ENCODE assay signal across 14 mouse cellular contexts in genomic region chr9:7835302-7835701, GRCm38 (mm10). TPM values are rescaled to one million over a fixed set of nuclear protein-coding genes. Genes with fewer than 3 reads are reported as not detected.
DNase-seq lines count a peak whose midpoint lies in the region; ATAC-seq and TF ChIP-seq lines count a peak whose summit lies in the region.
"Had no signal": no experiment of that assay in that cellular context is flagged by ENCODE, and none has a peak within 500 bp of the region (broad histone marks: within the 10 kb centered on the region; RNA-seq: fewer than 3 reads in every experiment).

No protein-coding gene starts in this region.

- H3K4me1 ChIP-seq in heart, embryonic 13.5 days: peaks cover 47% of the 10 kb centered on the region
- H3K4me1 ChIP-seq in lung, embryonic 14.5 days (ENCODE audit: insufficient read depth): peaks cover 7% of the 10 kb centered on the region; the same call in 1 of the 2 replicates
- peaks cover 20% of the 10 kb centered on the region for H3K4me1 ChIP-seq in embryonic facial prominence, embryonic 10.5 days
- peaks cover 10% of the 10 kb centered on the region for H3K4me1 ChIP-seq in liver, embryonic 16.5 days (ENCODE audit: control insufficient read depth, low read depth, low read length)

- no peak for TF ChIP-seq CTCF in lung, embryonic 14.5 days (IDR thresholded peaks at IDR 0.05; ENCODE audit: low read depth)

- no peak for ATAC-seq in heart, embryonic 13.5 days (ENCODE audit: extremely low read depth, insufficient number of reproducible peaks, low FRiP score, low TSS enrichment)
- ATAC-seq in lung, embryonic 14.5 days (ENCODE audit: insufficient read depth): no peak
- no peak for ATAC-seq in liver, embryonic 16.5 days (ENCODE audit: low read depth)
- ATAC-seq: CD4-positive, CD25-positive, alpha-beta regulatory T cell, adult 4 months; inflammation-experienced regulatory T-cells, adult 6 months had no signal

- H3K9ac ChIP-seq in heart, embryonic 13.5 days: no peak overlapping the region
- no peak overlapping the region for H3K9ac ChIP-seq in lung, embryonic 14.5 days
- no peak overlapping the region for H3K9ac ChIP-seq in liver, embryonic 16.5 days (ENCODE audit: low read depth, low read length)

- no peak overlapping the region; the same call in 1 of the 2 replicates for H3K4me3 ChIP-seq in heart, embryonic 13.5 days
- peak overlapping the region; percentile 73 for H3K4me3 ChIP-seq in lung, embryonic 14.5 days (ENCODE audit: low read depth, low read length)
- H3K4me3 ChIP-seq in embryonic facial prominence, embryonic 10.5 days: peak overlapping the region; percentile 44
- H3K4me3 ChIP-seq in liver, embryonic 16.5 days (ENCODE audit: low read depth, low read length): peak overlapping the region; percentile 72

- H3K36me3 ChIP-seq in heart, embryonic 13.5 days: peaks cover 27% of the 10 kb centered on the region
- peaks cover 18% of the 10 kb centered on the region; the same call in 1 of the 2 replicates for H3K36me3 ChIP-seq in lung, embryonic 14.5 days (ENCODE audit: insufficient read depth)
- H3K36me3 ChIP-seq in embryonic facial prominence, embryonic 10.5 days (replicated peaks): peaks cover 27% of the 10 kb centered on the region
- no peaks in the 10 kb centered on the region for H3K36me3 ChIP-seq in liver, embryonic 16.5 days (ENCODE audit: control insufficient read depth, insufficient read depth)

- no peaks in the 10 kb centered on the region for H3K9me3 ChIP-seq in heart, embryonic 13.5 days
- H3K9me3 ChIP-seq in lung, embryonic 14.5 days (ENCODE audit: low read depth, low read length): no peaks in the 10 kb centered on the region
- no peaks in the 10 kb centered on the region for H3K9me3 ChIP-seq in embryonic facial prominence, embryonic 10.5 days
- H3K9me3 ChIP-seq in liver, embryonic 16.5 days (replicated peaks; ENCODE audit: control insufficient read depth, low read length): no peaks in the 10 kb centered on the region
- H3K9me3 ChIP-seq: midbrain, embryonic 12.5 days had no signal

- peak overlapping the region; percentile 78 for H3K4me2 ChIP-seq in heart, embryonic 13.5 days
- peak overlapping the region; percentile 83; the same call in 1 of the 2 replicates for H3K4me2 ChIP-seq in lung, embryonic 14.5 days
- H3K4me2 ChIP-seq in liver, embryonic 16.5 days (ENCODE audit: low read depth, low read length): peak overlapping the region; percentile 91

- H3K27me3 ChIP-seq in heart, embryonic 13.5 days (replicated peaks): no peaks in the 10 kb centered on the region
- no peaks in the 10 kb centered on the region for H3K27me3 ChIP-seq in lung, embryonic 14.5 days (ENCODE audit: insufficient read depth, low read length)
- H3K27me3 ChIP-seq in embryonic facial prominence, embryonic 10.5 days (replicated peaks; ENCODE audit: low read depth, poor library complexity, severe bottlenecking): no peaks in the 10 kb centered on the region
- no peaks in the 10 kb centered on the region for H3K27me3 ChIP-seq in liver, embryonic 16.5 days (ENCODE audit: control insufficient read depth, insufficient read depth, low read depth, low read length)
- H3K27me3 ChIP-seq: midbrain, embryonic 12.5 days had no signal

- no peak overlapping the region for H3K27ac ChIP-seq in heart, embryonic 13.5 days (replicated peaks)
- H3K27ac ChIP-seq in lung, embryonic 14.5 days (ENCODE audit: low read depth): no peak overlapping the region
- H3K27ac ChIP-seq in embryonic facial prominence, embryonic 10.5 days (replicated peaks): no peak overlapping the region
- H3K27ac ChIP-seq in liver, embryonic 16.5 days (ENCODE audit: low read length): no peak overlapping the region
- H3K27ac ChIP-seq: left cerebral cortex, adult 2 months had no signal

- no peak for DNase-seq in heart, adult 18-20 months
- DNase-seq in lung, embryonic 14.5 days: no peak
- no peak for DNase-seq in lung, adult 18-20 months
- no peak for DNase-seq in embryonic facial prominence, embryonic 10.5 days (ENCODE audit: low spot score)
- DNase-seq in thymus, postnatal 0 days (ENCODE audit: low spot score): no peak
- DNase-seq in frontal cortex, postnatal 25 days (ENCODE audit: low spot score in 2 of 2): no peak
- DNase-seq: adrenal gland, postnatal 25 days; kidney, postnatal 4 days had no signal

- 74% methylated on average over 1 of the region's 1 CpGs for WGBS in heart, embryonic 13.5 days
- 78% methylated on average over 1 of the region's 1 CpGs for WGBS in lung, embryonic 14.5 days
- 83% methylated on average over 1 of the region's 1 CpGs for WGBS in embryonic facial prominence, embryonic 10.5 days
- 66% methylated on average over 1 of the region's 1 CpGs for whole genome bisulfite sequencing in liver, embryonic 16.5 days (ENCODE audit: insufficient replicate concordance)

RNA-seq across cellular contexts. Expression of gene Birc2, which starts 1.6 kb away (rescaled TPM):
- 21.6 and 22.7 TPM in 2 replicates for polyA plus RNA-seq in heart, embryonic 13.5 days (2015; fragmentation: Nextera tagmentation; extraction: Ambion mirVana)
- total RNA-seq in heart, adult 18-20 months (2021): 10 to 100 TPM; 25.4 to 29.4 TPM
- 36.2 and 37.3 TPM in 2 replicates for polyA plus RNA-seq in lung, embryonic 14.5 days (2014; fragmentation: Nextera tagmentation; extraction: Ambion mirVana)
- 30.3 and 35.9 TPM in 2 replicates for polyA plus RNA-seq in embryonic facial prominence, embryonic 10.5 days (2016; fragmentation: Nextera tagmentation; extraction: Ambion mirVana)
- 14.2 and 14.4 TPM in 2 replicates for polyA plus RNA-seq in liver, embryonic 16.5 days (2015; fragmentation: Nextera tagmentation; extraction: Ambion mirVana)
- 60.0 and 60.6 TPM in 2 replicates for polyA plus RNA-seq in thymus, postnatal 0 days (2015; fragmentation: Nextera tagmentation; extraction: Ambion mirVana)

RNA-seq across cellular contexts. Expression of gene Birc3, which starts 37.7 kb away (rescaled TPM):
- 3.8 and 5.3 TPM in 2 replicates for polyA plus RNA-seq in heart, embryonic 13.5 days (2015; fragmentation: Nextera tagmentation; extraction: Ambion mirVana)
- 10 to 100 TPM in 1 of 2 experiments, 1 to 10 TPM in 1; 9.4 to 13.8 TPM for total RNA-seq in heart, adult 18-20 months (2021)
- polyA plus RNA-seq in lung, embryonic 14.5 days (2014; fragmentation: Nextera tagmentation; extraction: Ambion mirVana): 5.6 and 7.9 TPM in 2 replicates
- 4.5 and 4.6 TPM in 2 replicates for polyA plus RNA-seq in embryonic facial prominence, embryonic 10.5 days (2016; fragmentation: Nextera tagmentation; extraction: Ambion mirVana)
- polyA plus RNA-seq in liver, embryonic 16.5 days (2015; fragmentation: Nextera tagmentation; extraction: Ambion mirVana): 6.0 and 7.4 TPM in 2 replicates
- 32.9 and 34.4 TPM in 2 replicates for polyA plus RNA-seq in thymus, postnatal 0 days (2015; fragmentation: Nextera tagmentation; extraction: Ambion mirVana)
